Mouse (Mus musculus): Measurements from ENCODE around the gene Has3. TPM values are rescaled to one million over a fixed set of nuclear protein-coding genes. Genes with fewer than 3 reads are reported as not detected.
"Not testable (repeated sequence)": the region's sequence is repeated elsewhere in the genome, so short reads cannot be mapped to it uniquely, and the experiment has no call there.

The Has3 gene
- polyA plus RNA-seq, 1 experiment, result 0.16 TPM

DNA sequence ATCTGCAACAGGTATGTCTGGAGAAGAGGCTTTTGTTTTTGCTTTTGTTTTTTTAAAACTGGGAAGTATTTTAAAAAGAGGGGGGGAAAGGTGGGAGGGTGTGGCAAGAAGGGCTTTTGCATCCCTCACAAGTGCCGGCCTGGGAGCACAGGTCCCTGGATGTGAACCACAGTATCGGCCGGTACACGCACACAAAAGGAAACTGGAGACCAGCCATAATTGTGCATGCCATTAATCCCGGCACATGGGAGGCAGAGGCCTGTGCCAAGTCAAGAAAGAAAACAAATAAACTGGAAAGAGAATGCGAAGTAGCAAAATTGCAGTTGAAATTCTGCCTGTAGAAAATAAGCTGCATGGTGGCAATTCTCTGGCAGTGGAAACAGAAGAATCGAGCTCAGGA is 38.2 kb downstream of the Has3 start:
- H3K27ac ChIP-seq (ENCODE audit: insufficient read depth, low read length), result no peak overlapping the region
- H3K4me1 ChIP-seq (ENCODE audit: control insufficient read depth, insufficient read depth, low read length), result no peaks in the 10 kb centered on the region
- TF ChIP-seq CTCF (IDR thresholded peaks at IDR 0.05; ENCODE audit: borderline replicate concordance, insufficient read depth, low read length), result no peak
- TF ChIP-seq POLR2A (IDR thresholded peaks at IDR 0.05; ENCODE audit: low read depth, low read length), result no peak
- no peak overlapping the region for H3K4me3 ChIP-seq (ENCODE audit: insufficient read depth, low read length)

GRCm38 (mm10) chr8:106913631-106914030 is 43.6 kb downstream of the Has3 start:
- Histone ChIP-seq H3K27ac (ENCODE audit: insufficient read depth, low read length) (no peak overlapping the region), H3K4me1 (ENCODE audit: control insufficient read depth, insufficient read depth, low read length) (no peaks in the 10 kb centered on the region), H3K4me3 (ENCODE audit: insufficient read depth, low read length) (no peak overlapping the region)
- no peak for TF ChIP-seq POLR2A (IDR thresholded peaks at IDR 0.05; ENCODE audit: low read depth, low read length)
- TF ChIP-seq CTCF (IDR thresholded peaks at IDR 0.05; ENCODE audit: borderline replicate concordance, insufficient read depth, low read length), result no peak

GRCm38 (mm10) chr8:106919721-106920394 is 49.8 kb downstream of the Has3 start:
- TF ChIP-seq CTCF (IDR thresholded peaks at IDR 0.05; ENCODE audit: borderline replicate concordance, insufficient read depth, low read length), result no peak
- TF ChIP-seq POLR2A (IDR thresholded peaks at IDR 0.05; ENCODE audit: low read depth, low read length), result no peak
- peaks cover 3% of the 10 kb centered on the region; the same call in 1 of the 2 replicates for H3K4me1 ChIP-seq (ENCODE audit: control insufficient read depth, insufficient read depth, low read length)
- no peak overlapping the region for H3K4me3 ChIP-seq (ENCODE audit: insufficient read depth, low read length)
- no peak overlapping the region for H3K27ac ChIP-seq (ENCODE audit: insufficient read depth, low read length)

DNA sequence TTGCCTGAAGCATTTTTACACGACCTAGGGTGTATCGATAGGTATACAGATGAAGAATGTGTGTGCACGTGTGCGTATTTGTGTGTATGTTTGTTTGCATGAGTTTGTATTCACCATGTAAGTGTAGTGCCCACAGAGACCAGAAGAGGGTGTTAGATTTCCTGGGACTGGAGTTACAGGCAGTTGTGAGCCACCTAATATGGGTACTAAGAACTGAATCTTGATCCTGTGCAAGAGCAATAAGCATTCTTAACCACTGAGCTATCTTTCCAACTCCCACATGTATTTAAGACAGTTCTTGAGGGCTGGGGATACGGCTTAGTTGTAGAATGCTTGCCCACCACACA is 50.3 kb downstream of the Has3 start:
- Histone ChIP-seq H3K4me1 (ENCODE audit: control insufficient read depth, insufficient read depth, low read length) (peaks cover 3% of the 10 kb centered on the region; the same call in 1 of the 2 replicates), H3K27ac (ENCODE audit: insufficient read depth, low read length) (no peak overlapping the region), H3K4me3 (ENCODE audit: insufficient read depth, low read length) (no peak overlapping the region)
- no peak for TF ChIP-seq CTCF (IDR thresholded peaks at IDR 0.05; ENCODE audit: borderline replicate concordance, insufficient read depth, low read length)
- TF ChIP-seq POLR2A (IDR thresholded peaks at IDR 0.05; ENCODE audit: low read depth, low read length), result no peak

DNA sequence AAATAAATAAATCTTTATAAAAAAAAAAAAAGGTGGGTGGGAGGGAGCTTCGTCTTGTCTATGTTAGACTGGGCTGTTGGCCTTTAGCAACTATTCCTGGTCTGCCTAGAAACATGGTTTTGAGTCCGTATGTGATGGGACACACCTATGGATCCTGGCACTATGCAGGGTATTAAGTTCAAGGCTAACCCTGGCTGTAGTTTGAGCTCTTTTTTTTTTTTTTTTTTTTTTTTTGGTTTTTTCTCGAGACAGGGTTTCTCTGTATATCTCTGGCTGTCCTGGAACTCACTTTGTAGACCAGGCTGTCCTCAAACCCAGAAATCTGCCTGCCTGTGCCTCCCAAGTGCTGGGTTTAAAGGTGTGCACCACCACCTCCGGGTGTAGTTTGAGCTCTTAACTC is 54.0 kb downstream of the Has3 start:
- TF ChIP-seq CTCF (IDR thresholded peaks at IDR 0.05; ENCODE audit: borderline replicate concordance, insufficient read depth, low read length) (no peak), POLR2A (IDR thresholded peaks at IDR 0.05; ENCODE audit: low read depth, low read length) (no peak)
- peak overlapping the region; percentile 70 for H3K27ac ChIP-seq (ENCODE audit: insufficient read depth, low read length)

DNA sequence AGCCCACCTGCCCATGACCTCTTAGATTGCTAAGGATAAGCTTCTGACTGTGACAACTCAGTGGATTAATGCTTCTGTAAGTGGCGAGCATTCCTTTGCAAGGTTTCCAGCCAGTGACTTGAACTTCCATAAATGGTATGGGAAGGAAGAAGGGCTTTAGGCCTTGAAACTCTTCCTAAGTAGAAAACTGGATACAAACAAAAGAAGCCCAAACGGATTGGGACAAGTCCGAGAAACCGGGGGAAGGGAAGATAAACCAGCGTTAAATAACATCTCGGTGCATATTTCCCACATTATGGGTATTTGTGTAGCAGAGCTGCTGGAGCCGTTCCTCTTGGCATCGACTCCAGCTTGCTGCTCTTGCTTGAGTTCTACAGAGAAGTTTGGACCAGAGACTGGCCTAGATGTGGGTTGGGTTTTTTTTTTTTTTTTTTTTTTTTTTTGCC is 54.9 kb downstream of the Has3 start:
- Histone ChIP-seq H3K4me3 (ENCODE audit: insufficient read depth, low read length) (no peak overlapping the region), H3K27ac (ENCODE audit: insufficient read depth, low read length) (peak overlapping the region; percentile 70), H3K4me1 (ENCODE audit: control insufficient read depth, insufficient read depth, low read length) (peaks cover 3% of the 10 kb centered on the region; the same call in 1 of the 2 replicates)
- TF ChIP-seq CTCF (IDR thresholded peaks at IDR 0.05; ENCODE audit: borderline replicate concordance, insufficient read depth, low read length) (no peak), POLR2A (IDR thresholded peaks at IDR 0.05; ENCODE audit: low read depth, low read length) (no peak)

More for the DNA sequence above, 54.0 kb downstream of the Has3 start:
- H3K4me1 ChIP-seq (ENCODE audit: control insufficient read depth, insufficient read depth, low read length), result peaks cover 3% of the 10 kb centered on the region; the same call in 1 of the 2 replicates
- no peak overlapping the region for H3K4me3 ChIP-seq (ENCODE audit: insufficient read depth, low read length)

DNA sequence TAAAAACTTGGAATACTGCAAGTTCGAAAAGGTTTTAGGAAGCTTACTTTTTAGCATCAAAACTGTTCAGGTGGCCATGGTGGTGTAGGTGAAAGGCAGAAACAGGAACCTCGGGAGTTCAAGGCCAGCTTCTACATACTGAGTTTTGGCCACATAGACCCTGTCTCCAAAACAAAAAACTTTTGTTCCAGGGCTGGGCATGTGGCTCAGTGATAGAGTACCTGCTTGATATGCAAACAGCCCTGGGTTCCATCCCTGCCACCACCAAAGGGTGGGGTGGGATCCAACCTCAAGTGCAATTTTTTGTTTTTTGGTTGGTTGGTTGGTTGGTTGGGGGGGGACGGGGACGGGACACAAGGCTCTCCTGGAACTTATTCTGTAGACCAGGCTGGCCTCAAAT is 55.4 kb downstream of the Has3 start:
- Histone ChIP-seq H3K4me3 (ENCODE audit: insufficient read depth, low read length) (no peak overlapping the region), H3K27ac (ENCODE audit: insufficient read depth, low read length) (peak overlapping the region; percentile 74)
- TF ChIP-seq CTCF (IDR thresholded peaks at IDR 0.05; ENCODE audit: borderline replicate concordance, insufficient read depth, low read length) (no peak), POLR2A (IDR thresholded peaks at IDR 0.05; ENCODE audit: low read depth, low read length) (no peak)

DNA sequence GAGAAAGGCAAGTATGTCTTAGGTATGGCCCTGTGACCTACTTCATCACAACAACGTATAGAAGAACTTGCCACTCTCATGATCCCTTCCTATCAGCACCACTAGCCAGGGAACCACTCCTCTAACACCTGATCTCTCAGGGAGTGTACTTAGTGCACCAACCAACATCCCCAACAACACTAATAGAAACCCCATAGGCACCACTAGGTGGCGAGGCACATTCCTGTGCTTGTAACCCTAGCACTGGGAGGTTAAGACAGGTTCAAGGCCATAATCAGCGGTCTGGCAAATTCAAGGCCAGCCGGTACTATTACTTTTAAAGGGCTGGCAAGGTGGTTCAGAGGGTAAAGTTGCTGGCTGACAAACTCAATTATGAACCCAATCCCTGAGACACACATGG is 57.2 kb downstream of the Has3 start:
- Histone ChIP-seq H3K4me3 (ENCODE audit: insufficient read depth, low read length) (no peak overlapping the region), H3K27ac (ENCODE audit: insufficient read depth, low read length) (no peak overlapping the region), H3K4me1 (ENCODE audit: control insufficient read depth, insufficient read depth, low read length) (peaks cover 7% of the 10 kb centered on the region)
- TF ChIP-seq POLR2A (IDR thresholded peaks at IDR 0.05; ENCODE audit: low read depth, low read length), result no peak
- TF ChIP-seq CTCF (IDR thresholded peaks at IDR 0.05; ENCODE audit: borderline replicate concordance, insufficient read depth, low read length), result peak; percentile 22; the same call in 1 of the 2 replicates

More for the DNA sequence above, 55.4 kb downstream of the Has3 start:
- H3K4me1 ChIP-seq (ENCODE audit: control insufficient read depth, insufficient read depth, low read length), result peaks cover 3% of the 10 kb centered on the region; the same call in 1 of the 2 replicates

GRCm38 (mm10) chr8:106928182-106928581 is 58.1 kb downstream of the Has3 start:
- H3K4me1 ChIP-seq (ENCODE audit: control insufficient read depth, insufficient read depth, low read length); H3K27ac ChIP-seq (ENCODE audit: insufficient read depth, low read length); H3K4me3 ChIP-seq (ENCODE audit: insufficient read depth, low read length): not testable (repeated sequence)

GRCm38 (mm10) chr8:106929155-106929913 is 59.3 kb downstream of the Has3 start:
- H3K4me1 ChIP-seq (ENCODE audit: control insufficient read depth, insufficient read depth, low read length), result peaks cover 9% of the 10 kb centered on the region
- no peak for TF ChIP-seq POLR2A (IDR thresholded peaks at IDR 0.05; ENCODE audit: low read depth, low read length)
- no peak for TF ChIP-seq CTCF (IDR thresholded peaks at IDR 0.05; ENCODE audit: borderline replicate concordance, insufficient read depth, low read length)
- peak overlapping the region; percentile 82 for H3K27ac ChIP-seq (ENCODE audit: insufficient read depth, low read length)
- H3K4me3 ChIP-seq (ENCODE audit: insufficient read depth, low read length), result no peak overlapping the region

Measured in embryonic fibroblast, embryonic 13.5 days (primary cell).